Mouse (Mus musculus) lung, postnatal 25 days (tissue): ENCODE results near the gene Rps6kc1.
A peak's percentile ranks its signal among the peaks of the same experiment; 100 is the strongest.
"Not testable (repeated sequence)": the region's sequence is repeated elsewhere in the genome, so short reads cannot be mapped to it uniquely, and the experiment has no call there.

ENCODE experiments used
- DNase-seq: peaks from one replicate; pipeline ENCODE4 v3.0.0; 2022; ENCODE audit warnings: low spot score

The Rps6kc1 gene

GRCm38 (mm10) chr1:190911415-190912123, at the start of gene Rps6kc1:
Rps6kc1 (minus strand) TSS chr1:190911770.
- peak; percentile 79 for DNase-seq

- no peak for DNase-seq
Measured at GRCm38 (mm10) chr1:190958821-190959220, 47.3 kb upstream of the Rps6kc1 start.

GRCm38 (mm10) chr1:190953009-190953408, 41.4 kb upstream of the Rps6kc1 start:
- no peak for DNase-seq

GRCm38 (mm10) chr1:190951014-190951413, 39.4 kb upstream of the Rps6kc1 start:
- no peak for DNase-seq

- no peak for DNase-seq
Measured at GRCm38 (mm10) chr1:190948846-190949245, 37.3 kb upstream of the Rps6kc1 start.

GRCm38 (mm10) chr1:190948439-190948838, 36.9 kb upstream of the Rps6kc1 start:
- DNase-seq, result no peak

GRCm38 (mm10) chr1:190947986-190948385, 36.4 kb upstream of the Rps6kc1 start:
- DNase-seq, result no peak

GRCm38 (mm10) chr1:190944109-190944760, 32.7 kb upstream of the Rps6kc1 start:
- DNase-seq, result peak; percentile 71

GRCm38 (mm10) chr1:190939803-190940202, 28.2 kb upstream of the Rps6kc1 start:
- no peak for DNase-seq

GRCm38 (mm10) chr1:190930181-190930580, 18.6 kb upstream of the Rps6kc1 start:
- DNase-seq, result no peak

GRCm38 (mm10) chr1:190929010-190929695, 17.6 kb upstream of the Rps6kc1 start:
- peak; percentile 43 for DNase-seq

GRCm38 (mm10) chr1:190928370-190929009, 16.9 kb upstream of the Rps6kc1 start:
- peak; percentile 99 for DNase-seq

GRCm38 (mm10) chr1:190927751-190928369, 16.3 kb upstream of the Rps6kc1 start:
- DNase-seq, result no peak

- no peak for DNase-seq
Measured at GRCm38 (mm10) chr1:190927311-190927710, 15.7 kb upstream of the Rps6kc1 start.

GRCm38 (mm10) chr1:190924812-190925211, 13.2 kb upstream of the Rps6kc1 start, which contains the start of gene Angel2:
Angel2 (plus strand) TSS chr1:190925112.
- DNase-seq, result not testable (repeated sequence)

- DNase-seq, result no peak
Measured at GRCm38 (mm10) chr1:190919725-190920469, 8.3 kb upstream of the Rps6kc1 start.

GRCm38 (mm10) chr1:190918938-190919337, 7.4 kb upstream of the Rps6kc1 start:
- no peak for DNase-seq

GRCm38 (mm10) chr1:190912623-190913022, 1.1 kb upstream of the Rps6kc1 start:
- DNase-seq, result no peak

- no peak for DNase-seq
Measured at GRCm38 (mm10) chr1:190910836-190911235, 734 bp downstream of the Rps6kc1 start.

- DNase-seq, result no peak
Measured at GRCm38 (mm10) chr1:190904714-190905113, 6.9 kb downstream of the Rps6kc1 start.

- DNase-seq, result peak; percentile 37
Measured at GRCm38 (mm10) chr1:190904136-190904535, 7.4 kb downstream of the Rps6kc1 start.
